Mouse (Mus musculus) limb, embryonic 15.5 days (tissue): Measurements from ENCODE around the gene Tert. TPM values are rescaled to one million over a fixed set of nuclear protein-coding genes. Genes with fewer than 3 reads are reported as not detected.

Source experiments
- ATAC-seq: fragments of 200-750 bp; cut with Nextera tagmentation; 2 replicates; pipeline ENCODE4 v1.8.0; 2017; ENCODE audit warnings: low read depth, moderate TSS enrichment; ENCODE audit not compliant: insufficient number of reproducible peaks, low FRiP score, low TSS enrichment
- H3K27ac ChIP-seq: fragments of 300-500 bp; sonication (generic); 2 replicates; pipeline ENCODE4 v1.5.1; 2015; ENCODE audit warnings: moderate library complexity, mild to moderate bottlenecking, inconsistent platforms
- H3K27me3 ChIP-seq: fragments of 300-500 bp; sonication (generic); 2 replicates; pipeline ENCODE4 v1.6.1; 2015; ENCODE audit warnings: inconsistent platforms
- H3K36me3 ChIP-seq: fragments of 300-500 bp; sonication (generic); 2 replicates; pipeline ENCODE4 v1.6.1; 2015; ENCODE audit warnings: inconsistent platforms
- H3K4me1 ChIP-seq: fragments of 300-500 bp; sonication (generic); 2 replicates; pipeline ENCODE4 v1.6.1; 2015; ENCODE audit warnings: inconsistent platforms
- H3K4me2 ChIP-seq: fragments of 300-500 bp; sonication (generic); 2 replicates; pipeline ENCODE4 v1.6.1; 2015; ENCODE audit warnings: mild to moderate bottlenecking, inconsistent platforms
- H3K4me3 ChIP-seq: fragments of 300-500 bp; sonication (generic); 2 replicates; pipeline ENCODE4 v1.5.1; 2015; ENCODE audit warnings: mild to moderate bottlenecking, inconsistent platforms
- H3K9ac ChIP-seq: fragments of 300-500 bp; sonication (generic); 2 replicates; pipeline ENCODE4 v1.6.1; 2015; ENCODE audit warnings: inconsistent platforms
- H3K9me3 ChIP-seq: fragments of 300-500 bp; sonication (generic); 2 replicates; pipeline ENCODE4 v1.6.1; 2016; ENCODE audit warnings: inconsistent platforms
- WGBS: fragments of 180-500 bp; shearing (Covaris S2); methylation state at CpG from one replicate; pipeline ENCODE4 v1.1.7; 2015; 5-methylcytosine and 5-hydroxymethylcytosine counted together
- polyA plus RNA-seq: library from polyadenylated mRNA; unstranded; fragments of >200 nt; fragmentation: Nextera tagmentation; extraction: Ambion mirVana; gene quantifications from 2 replicates; pipeline ENCODE4 v1.2.1, GENCODE M21; 2015

Tert gene
- polyA plus RNA-seq, 1 experiment from 2014 or later = 4.8 TPM

GRCm38 (mm10) chr13:73679311-73679710, 52.6 kb downstream of the Tert start:
- 51% methylated on average over 2 of the region's 2 CpGs for WGBS
- ATAC-seq = no peak
- H3K4me1 ChIP-seq = no peaks in the 10 kb centered on the region

GRCm38 (mm10) chr13:73680394-73680793, 53.7 kb downstream of the Tert start:
- Histone ChIP-seq H3K9ac (no peak overlapping the region), H3K4me1 (no peaks in the 10 kb centered on the region), H3K27me3 (no peaks in the 10 kb centered on the region), H3K27ac (no peak overlapping the region), H3K36me3 (no peaks in the 10 kb centered on the region), H3K9me3 (no peaks in the 10 kb centered on the region), H3K4me2 (no peak overlapping the region), H3K4me3 (no peak overlapping the region)
- 44% methylated on average over 1 of the region's 1 CpGs for WGBS
- ATAC-seq = no peak

More at GRCm38 (mm10) chr13:73679311-73679710, 52.6 kb downstream of the Tert start:
- Histone ChIP-seq H3K4me3 (no peak overlapping the region), H3K27me3 (no peaks in the 10 kb centered on the region), H3K9me3 (no peaks in the 10 kb centered on the region), H3K27ac (no peak overlapping the region), H3K9ac (no peak overlapping the region), H3K36me3 (no peaks in the 10 kb centered on the region), H3K4me2 (no peak overlapping the region)

GRCm38 (mm10) chr13:73682226-73682625, 55.5 kb downstream of the Tert start:
- H3K4me2 ChIP-seq = no peak overlapping the region
- no peak overlapping the region for H3K4me3 ChIP-seq
- H3K9ac ChIP-seq = no peak overlapping the region
- WGBS = 88% methylated on average over 2 of the region's 2 CpGs
- no peak for ATAC-seq
- H3K27me3 ChIP-seq = no peaks in the 10 kb centered on the region
- H3K36me3 ChIP-seq = no peaks in the 10 kb centered on the region
- H3K9me3 ChIP-seq = no peaks in the 10 kb centered on the region
- H3K27ac ChIP-seq = no peak overlapping the region
- H3K4me1 ChIP-seq = no peaks in the 10 kb centered on the region

GRCm38 (mm10) chr13:73683682-73684081, 57.0 kb downstream of the Tert start:
- Histone ChIP-seq H3K27ac (no peak overlapping the region), H3K4me2 (no peak overlapping the region), H3K4me3 (no peak overlapping the region), H3K36me3 (no peaks in the 10 kb centered on the region), H3K9me3 (no peaks in the 10 kb centered on the region), H3K4me1 (no peaks in the 10 kb centered on the region), H3K27me3 (no peaks in the 10 kb centered on the region), H3K9ac (no peak overlapping the region)
- ATAC-seq = no peak
- 88% methylated on average over 11 of the region's 11 CpGs for WGBS

- H3K27me3 ChIP-seq = no peaks in the 10 kb centered on the region
- no peak overlapping the region for H3K9ac ChIP-seq
- H3K9me3 ChIP-seq = no peaks in the 10 kb centered on the region
- no peak for ATAC-seq
- WGBS = 83% methylated on average over 1 of the region's 1 CpGs
- no peaks in the 10 kb centered on the region for H3K36me3 ChIP-seq
- no peak overlapping the region for H3K4me2 ChIP-seq
- H3K27ac ChIP-seq = no peak overlapping the region
- H3K4me1 ChIP-seq = no peaks in the 10 kb centered on the region
- H3K4me3 ChIP-seq = no peak overlapping the region
These were observed 57.7 kb downstream of the Tert start for GRCm38 (mm10) chr13:73684412-73684811.

GRCm38 (mm10) chr13:73685502-73685901, 58.8 kb downstream of the Tert start:
- no peaks in the 10 kb centered on the region for H3K9me3 ChIP-seq
- no peak overlapping the region for H3K4me2 ChIP-seq
- H3K36me3 ChIP-seq = no peaks in the 10 kb centered on the region
- H3K4me1 ChIP-seq = no peaks in the 10 kb centered on the region
- WGBS = 80% methylated on average over 6 of the region's 6 CpGs
- H3K27me3 ChIP-seq = no peaks in the 10 kb centered on the region
- no peak overlapping the region for H3K4me3 ChIP-seq
- ATAC-seq = no peak
- H3K27ac ChIP-seq = no peak overlapping the region
- no peak overlapping the region for H3K9ac ChIP-seq

- Histone ChIP-seq H3K4me1 (no peaks in the 10 kb centered on the region), H3K4me2 (no peak overlapping the region), H3K36me3 (no peaks in the 10 kb centered on the region), H3K27me3 (no peaks in the 10 kb centered on the region), H3K9ac (no peak overlapping the region), H3K9me3 (no peaks in the 10 kb centered on the region), H3K27ac (no peak overlapping the region), H3K4me3 (no peak overlapping the region)
- 49% methylated on average over 3 of the region's 3 CpGs for WGBS
- no peak for ATAC-seq
These were observed 60.9 kb downstream of the Tert start for GRCm38 (mm10) chr13:73687601-73688000.

- no peak for ATAC-seq
- Histone ChIP-seq H3K27me3 (no peaks in the 10 kb centered on the region), H3K36me3 (no peaks in the 10 kb centered on the region), H3K4me2 (no peak overlapping the region), H3K9ac (no peak overlapping the region), H3K9me3 (no peaks in the 10 kb centered on the region), H3K4me1 (no peaks in the 10 kb centered on the region), H3K27ac (no peak overlapping the region), H3K4me3 (no peak overlapping the region)
- WGBS = 74% methylated on average over 4 of the region's 4 CpGs
These were observed 62.2 kb downstream of the Tert start for GRCm38 (mm10) chr13:73688934-73689333.

- Histone ChIP-seq H3K9ac (no peak overlapping the region), H3K4me2 (no peak overlapping the region)
- 30% methylated on average over 10 of the region's 10 CpGs for WGBS
These were observed 65.6 kb downstream of the Tert start for GRCm38 (mm10) chr13:73692249-73692868.

GRCm38 (mm10) chr13:73693333-73693732, 66.6 kb downstream of the Tert start:
- Histone ChIP-seq H3K4me2 (no peak overlapping the region), H3K9ac (no peak overlapping the region), H3K27ac (no peak overlapping the region), H3K9me3 (no peaks in the 10 kb centered on the region), H3K27me3 (no peaks in the 10 kb centered on the region), H3K4me3 (no peak overlapping the region), H3K36me3 (no peaks in the 10 kb centered on the region), H3K4me1 (no peaks in the 10 kb centered on the region)
- WGBS = 73% methylated on average over 2 of the region's 2 CpGs
- ATAC-seq = no peak

More at GRCm38 (mm10) chr13:73692249-73692868, 65.6 kb downstream of the Tert start:
- Histone ChIP-seq H3K9me3 (no peaks in the 10 kb centered on the region), H3K27me3 (no peaks in the 10 kb centered on the region), H3K4me1 (no peaks in the 10 kb centered on the region), H3K4me3 (no peak overlapping the region), H3K27ac (no peak overlapping the region), H3K36me3 (no peaks in the 10 kb centered on the region)
- ATAC-seq = no peak; the same call in 1 of the 2 replicates

GRCm38 (mm10) chr13:73694972-73695371, 68.3 kb downstream of the Tert start:
- Histone ChIP-seq H3K4me3 (no peak overlapping the region), H3K9ac (no peak overlapping the region), H3K4me2 (no peak overlapping the region), H3K4me1 (no peaks in the 10 kb centered on the region), H3K27me3 (no peaks in the 10 kb centered on the region), H3K36me3 (no peaks in the 10 kb centered on the region), H3K9me3 (no peaks in the 10 kb centered on the region), H3K27ac (no peak overlapping the region)
- no peak for ATAC-seq
- 88% methylated on average over 1 of the region's 1 CpGs for WGBS

GRCm38 (mm10) chr13:73696529-73696928, 69.8 kb downstream of the Tert start:
- no peaks in the 10 kb centered on the region for H3K9me3 ChIP-seq
- H3K27me3 ChIP-seq = no peaks in the 10 kb centered on the region
- WGBS = 82% methylated on average over 3 of the region's 3 CpGs
- no peak for ATAC-seq
- H3K4me2 ChIP-seq = no peak overlapping the region
- H3K27ac ChIP-seq = no peak overlapping the region
- H3K36me3 ChIP-seq = no peaks in the 10 kb centered on the region
- H3K9ac ChIP-seq = no peak overlapping the region
- H3K4me3 ChIP-seq = no peak overlapping the region
- no peaks in the 10 kb centered on the region for H3K4me1 ChIP-seq
